Mouse (Mus musculus) 3T3-L1 (cell line): ENCODE results near the gene Aaas.

ENCODE experiments used
- DNase-seq: peaks from one replicate; pipeline ENCODE4 v3.0.0-alpha.2; 2015; ENCODE audit warnings: low read depth, low spot score

Aaas gene

GRCm38 (mm10) chr15:102356501-102357325, 6.1 kb upstream of the Aaas start:
- DNase-seq, result no peak

- no peak for DNase-seq
Observed at GRCm38 (mm10) chr15:102355871-102356441, 5.4 kb upstream of the Aaas start.

GRCm38 (mm10) chr15:102355134-102355870, 4.7 kb upstream of the Aaas start:
- no peak for DNase-seq

GRCm38 (mm10) chr15:102353986-102354385, 3.4 kb upstream of the Aaas start:
- DNase-seq, result no peak

- DNase-seq, result peak; percentile 51
Observed at GRCm38 (mm10) chr15:102352177-102352576, 1.6 kb upstream of the Aaas start.

- DNase-seq, result no peak
Observed at GRCm38 (mm10) chr15:102350942-102351291, 346 bp upstream of the Aaas start.

GRCm38 (mm10) chr15:102346444-102346843, 4.1 kb downstream of the Aaas start:
- DNase-seq, result peak; percentile 82

GRCm38 (mm10) chr15:102344490-102344889, 6.1 kb downstream of the Aaas start:
- no peak for DNase-seq

GRCm38 (mm10) chr15:102341580-102341979, 9.0 kb downstream of the Aaas start:
- peak; percentile 89 for DNase-seq

GRCm38 (mm10) chr15:102339612-102340011, 11.0 kb downstream of the Aaas start:
- DNase-seq, result no peak

- no peak for DNase-seq
Observed at GRCm38 (mm10) chr15:102336946-102337345, 13.6 kb downstream of the Aaas start.

- peak; percentile 60 for DNase-seq
Observed at GRCm38 (mm10) chr15:102335925-102336324, 14.6 kb downstream of the Aaas start.

GRCm38 (mm10) chr15:102335254-102335653, 15.3 kb downstream of the Aaas start:
- DNase-seq, result peak; percentile 46

GRCm38 (mm10) chr15:102331610-102332015, 19.0 kb downstream of the Aaas start, which contains the start of gene Myg1:
Gene Myg1 (plus strand): TSS chr15:102331709.
- peak; percentile 95 for DNase-seq

GRCm38 (mm10) chr15:102326892-102327291, 23.7 kb downstream of the Aaas start:
- peak; percentile 20 for DNase-seq

- DNase-seq, result peak; percentile 89
Observed at GRCm38 (mm10) chr15:102326022-102326576, 24.5 kb downstream of the Aaas start, which contains the start of gene Pfdn5. Gene Pfdn5 (plus strand): TSS chr15:102326116.

- peak; percentile 38 for DNase-seq
Observed at GRCm38 (mm10) chr15:102324654-102325473, 25.7 kb downstream of the Aaas start.

GRCm38 (mm10) chr15:102316263-102316662, 34.3 kb downstream of the Aaas start:
- peak; percentile 80 for DNase-seq

GRCm38 (mm10) chr15:102315292-102315691, 35.3 kb downstream of the Aaas start:
- no peak for DNase-seq

GRCm38 (mm10) chr15:102311489-102311888, 39.1 kb downstream of the Aaas start:
- DNase-seq, result no peak
